Mouse (Mus musculus): ENCODE measurements around the gene Tmx2.
"Not testable (repeated sequence)": the region's sequence is repeated elsewhere in the genome, so short reads cannot be mapped to it uniquely, and the experiment has no call there.

Gene Tmx2

GRCm38 (mm10) chr2:84679016-84679415 lies at the start of gene Tmx2:
Gene Tmx2, minus strand, starts transcription at chr2:84679140.
- DNase-seq (ENCODE audit: low read depth, low spot score) = peak; percentile 14

- DNase-seq (ENCODE audit: low read depth, low spot score) = not testable (repeated sequence)
Measured at GRCm38 (mm10) chr2:84728191-84728590, 49.3 kb upstream of the Tmx2 start.

- peak; percentile 96 for DNase-seq (ENCODE audit: low read depth, low spot score)
Measured at GRCm38 (mm10) chr2:84727172-84727858, 48.4 kb upstream of the Tmx2 start, which contains the start of gene Clp1. Gene Clp1, minus strand, starts transcription at chr2:84727350.

GRCm38 (mm10) chr2:84726716-84727115 lies 47.8 kb upstream of the Tmx2 start:
- no peak for DNase-seq (ENCODE audit: low read depth, low spot score)

GRCm38 (mm10) chr2:84725770-84726169 lies 46.8 kb upstream of the Tmx2 start:
- no peak for DNase-seq (ENCODE audit: low read depth, low spot score)

- no peak for DNase-seq (ENCODE audit: low read depth, low spot score)
Measured at GRCm38 (mm10) chr2:84723856-84724255, 44.9 kb upstream of the Tmx2 start.

GRCm38 (mm10) chr2:84721182-84721581 lies 42.2 kb upstream of the Tmx2 start:
- DNase-seq (ENCODE audit: low read depth, low spot score) = no peak

- DNase-seq (ENCODE audit: low read depth, low spot score) = no peak
Measured at GRCm38 (mm10) chr2:84720718-84721117, 41.8 kb upstream of the Tmx2 start.

- no peak for DNase-seq (ENCODE audit: low read depth, low spot score)
Measured at GRCm38 (mm10) chr2:84717357-84717756, 38.4 kb upstream of the Tmx2 start.

GRCm38 (mm10) chr2:84716423-84717355 lies 37.7 kb upstream of the Tmx2 start:
- DNase-seq (ENCODE audit: low read depth, low spot score) = no peak

GRCm38 (mm10) chr2:84715562-84716361 lies 36.8 kb upstream of the Tmx2 start:
- peak; percentile 98 for DNase-seq (ENCODE audit: low read depth, low spot score)

GRCm38 (mm10) chr2:84714811-84715561 lies 36.0 kb upstream of the Tmx2 start, which contains the start of gene Zdhhc5:
Gene Zdhhc5, minus strand, starts transcription at chr2:84715180.
- peak; percentile 100 for DNase-seq (ENCODE audit: low read depth, low spot score)

- no peak for DNase-seq (ENCODE audit: low read depth, low spot score)
Measured at GRCm38 (mm10) chr2:84714422-84714810, 35.5 kb upstream of the Tmx2 start.

- no peak for DNase-seq (ENCODE audit: low read depth, low spot score)
Measured at GRCm38 (mm10) chr2:84711898-84712297, 33.0 kb upstream of the Tmx2 start.

GRCm38 (mm10) chr2:84707523-84707922 lies 28.6 kb upstream of the Tmx2 start:
- no peak for DNase-seq (ENCODE audit: low read depth, low spot score)

GRCm38 (mm10) chr2:84705295-84705694 lies 26.4 kb upstream of the Tmx2 start:
- DNase-seq (ENCODE audit: low read depth, low spot score) = no peak

GRCm38 (mm10) chr2:84704329-84704728 lies 25.4 kb upstream of the Tmx2 start:
- no peak for DNase-seq (ENCODE audit: low read depth, low spot score)

- DNase-seq (ENCODE audit: low read depth, low spot score) = no peak
Measured at GRCm38 (mm10) chr2:84703497-84703896, 24.6 kb upstream of the Tmx2 start.

- no peak for DNase-seq (ENCODE audit: low read depth, low spot score)
Measured at GRCm38 (mm10) chr2:84695007-84695695, 16.2 kb upstream of the Tmx2 start.

GRCm38 (mm10) chr2:84690050-84690449 lies 11.1 kb upstream of the Tmx2 start:
- no peak for DNase-seq (ENCODE audit: low read depth, low spot score)

All from CD4-positive helper T cell, adult 2 months (primary cell).